Mouse (Mus musculus) layer of hippocampus, adult 2 months (tissue): Measurements from ENCODE around the gene Brpf1. TPM values are rescaled to one million over a fixed set of nuclear protein-coding genes. Genes with fewer than 3 reads are reported as not detected.

Experiments
- DNase-seq, 2 experiments: peaks; one replicate each; pipeline ENCODE4 v3.0.0; 2022; ENCODE audit warnings: low spot score in 2 of 2
- H3K27ac ChIP-seq: fragments of 200-600 bp; 2 replicates; pipeline ENCODE4 v1.8.1; 2022
- H3K4me3 ChIP-seq: fragments of 200-600 bp; 2 replicates; pipeline ENCODE4 v1.8.1; 2022; ENCODE audit warnings: mild to moderate bottlenecking
- CTCF ChIP-seq: fragments of 200-600 bp; conservative IDR thresholded peaks from 2 replicates; pipeline ENCODE4 v1.8.1; 2022; ENCODE audit warnings: antibody characterized with exemption, mild to moderate bottlenecking, moderate library complexity
- long read RNA-seq, 2 experiments: library from polyadenylated mRNA; stranded (forward); transcript quantifications; one replicate each; pipeline ENCODE4 v2.0.0; 2021; ENCODE audit warnings: borderline mapping rate in 2 of 2
- total RNA-seq, 2 experiments: library from RNA; stranded (reverse); gene quantifications; 2 replicates each; pipeline ENCODE4 v1.2.3; 2021

Gene Brpf1
- 10 to 100 TPM; 41.0 to 43.8 TPM for total RNA-seq
- long read RNA-seq, experiment 1, full-length matches to known transcripts, result 1 of 21 reads
- long read RNA-seq, experiment 1, partial matches to known transcripts, result 10 of 21 reads
- long read RNA-seq, experiment 1, other reads (novel, unspliced or antisense), result 10 of 21 reads
- long read RNA-seq, experiment 2, full-length matches to known transcripts, result 12 of 31 reads
- long read RNA-seq, experiment 2, partial matches to known transcripts, result 9 of 31 reads
- long read RNA-seq, experiment 2, other reads (novel, unspliced or antisense), result 10 of 31 reads

DNA sequence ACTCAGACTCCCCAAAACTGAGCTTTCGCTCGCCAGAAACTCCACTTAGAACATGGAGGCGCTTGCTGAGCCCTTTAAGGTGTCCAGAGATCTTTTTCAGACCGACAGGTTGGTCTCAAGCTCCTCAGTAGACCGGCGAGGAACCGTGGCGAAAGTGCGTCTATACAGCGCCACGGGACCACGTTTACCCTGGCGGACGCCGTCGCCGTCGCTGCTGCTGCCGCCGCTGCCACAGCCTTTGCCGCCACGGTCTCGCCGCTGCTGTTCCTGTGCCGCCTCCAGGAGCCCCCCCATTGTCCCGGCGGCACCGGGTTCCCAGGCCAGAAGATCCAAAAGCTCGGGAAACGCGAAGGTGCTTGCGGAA lies at the start of gene Brpf1:
Brpf1 (plus strand) TSS at position 152 of the 364 bp plus-strand sequence.
- Histone ChIP-seq H3K27ac (peak within 1 kb of the TSS; percentile 100), H3K4me3 (peak within 1 kb of the TSS; percentile 100)
- peak in 1 of 2 experiments; percentile 39 for DNase-seq
- peak; percentile 35; the same call in 1 of the 2 replicates for TF ChIP-seq CTCF

DNA sequence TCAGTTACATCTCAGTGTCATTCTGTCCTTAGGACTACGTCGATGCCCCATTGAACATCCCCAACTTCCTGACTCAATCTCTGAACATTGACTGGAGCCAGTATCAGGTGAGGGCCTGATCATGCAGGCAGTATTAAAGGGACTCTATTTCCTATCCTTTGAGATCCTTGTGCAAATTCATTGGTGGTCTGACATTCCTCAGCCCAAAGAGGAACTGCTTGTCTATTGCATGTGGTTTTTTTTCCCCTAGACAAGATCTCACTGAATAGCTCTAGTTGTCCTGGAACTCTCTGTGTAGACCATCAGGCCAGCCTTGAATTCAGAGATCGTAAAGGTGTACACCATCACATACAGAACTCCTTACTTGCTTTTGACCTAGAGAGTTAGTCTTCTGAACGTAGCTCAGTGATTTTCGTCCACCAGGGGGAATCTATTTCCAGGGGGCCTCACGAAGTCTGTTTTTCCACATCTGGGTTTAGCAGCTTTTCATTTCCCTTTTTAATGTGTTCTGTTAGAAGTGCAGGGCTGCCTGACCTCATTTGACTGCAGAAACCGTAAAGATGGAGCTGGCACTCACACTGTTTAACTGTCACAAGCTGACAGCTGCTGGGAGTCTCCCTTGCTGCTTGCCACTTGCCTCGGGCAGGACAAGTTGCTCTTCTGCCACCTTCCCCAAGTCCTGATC lies 45.6 kb upstream of the Brpf1 start:
- peak; percentile 50 for TF ChIP-seq CTCF
- no peak for DNase-seq
- Histone ChIP-seq H3K27ac (no peak overlapping the region), H3K4me3 (no peak overlapping the region)

DNA sequence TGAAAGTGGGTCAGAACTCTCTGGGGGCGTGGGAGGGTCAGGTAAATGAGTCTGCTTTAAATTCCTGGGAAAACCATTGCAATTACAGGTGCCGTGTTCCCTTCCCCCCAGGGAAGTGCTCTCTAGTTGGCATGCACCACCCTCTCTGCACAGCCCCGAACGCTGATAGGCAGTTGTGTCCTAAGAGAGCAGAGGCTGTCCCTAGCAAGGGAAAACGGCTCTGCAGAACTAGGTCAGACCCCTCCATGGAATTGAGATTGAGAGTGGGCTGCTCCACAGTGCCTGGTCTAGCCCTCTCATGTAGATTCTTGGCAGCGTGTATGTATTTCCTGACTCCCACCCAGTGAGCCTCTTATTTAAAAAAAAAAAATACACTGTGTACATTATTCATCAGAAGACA lies 43.4 kb upstream of the Brpf1 start:
- Histone ChIP-seq H3K27ac (no peak overlapping the region), H3K4me3 (no peak overlapping the region)
- DNase-seq, result no peak
- TF ChIP-seq CTCF, result no peak

DNA sequence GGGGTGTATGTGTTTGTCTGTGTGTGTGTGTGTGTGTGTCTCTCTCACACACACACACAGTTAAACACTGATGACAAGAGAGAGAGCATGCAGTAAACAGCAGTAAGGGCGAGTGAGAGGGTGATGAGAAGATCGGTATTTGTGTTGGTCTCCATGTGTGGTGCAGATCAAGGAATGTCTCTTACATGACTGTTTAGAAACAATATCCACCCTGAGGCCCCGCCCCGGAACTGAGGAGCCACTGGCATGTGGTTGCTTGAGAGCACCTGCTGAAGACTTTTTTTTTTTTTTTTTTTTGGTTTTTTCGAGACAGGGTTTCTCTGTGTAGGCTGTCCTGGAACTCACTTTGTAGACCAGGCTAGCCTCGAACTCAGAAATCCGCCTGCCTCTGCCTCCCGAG lies 42.5 kb upstream of the Brpf1 start:
- H3K27ac ChIP-seq, result no peak overlapping the region
- TF ChIP-seq CTCF, result no peak
- DNase-seq, result no peak
- no peak overlapping the region for H3K4me3 ChIP-seq

DNA sequence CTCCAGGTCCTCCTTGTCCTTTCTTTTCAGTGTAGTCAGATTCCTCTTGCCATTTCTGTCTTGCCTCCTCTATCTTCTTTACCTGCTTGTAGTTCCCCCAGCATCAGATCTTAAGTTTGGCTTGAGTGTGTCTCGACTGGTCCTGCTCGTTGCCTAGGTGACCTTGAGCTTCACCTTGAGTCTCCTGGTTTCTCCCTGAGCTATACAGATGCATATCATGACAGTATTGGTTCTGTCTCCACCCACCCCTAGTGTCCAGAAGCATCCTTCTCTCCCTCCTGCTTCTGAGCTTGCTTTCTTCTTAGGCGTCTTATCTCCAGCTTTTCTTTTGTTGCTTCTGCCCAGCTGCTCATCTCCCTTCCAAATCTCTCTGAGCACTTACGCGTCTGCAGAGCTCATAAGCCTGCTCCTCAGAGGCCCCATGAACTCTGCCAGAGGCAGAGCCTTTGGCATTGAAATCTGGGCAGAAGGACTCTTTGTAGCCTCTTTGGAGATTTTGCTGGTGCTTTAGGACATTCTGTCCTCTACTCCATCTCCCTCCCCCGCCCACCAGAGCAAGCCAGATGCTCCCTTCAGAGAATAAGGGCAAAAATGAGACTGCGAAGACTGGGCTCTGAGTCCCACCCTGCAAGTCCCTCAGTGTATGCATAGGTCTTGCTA lies 39.8 kb upstream of the Brpf1 start:
- TF ChIP-seq CTCF, result no peak

DNA sequence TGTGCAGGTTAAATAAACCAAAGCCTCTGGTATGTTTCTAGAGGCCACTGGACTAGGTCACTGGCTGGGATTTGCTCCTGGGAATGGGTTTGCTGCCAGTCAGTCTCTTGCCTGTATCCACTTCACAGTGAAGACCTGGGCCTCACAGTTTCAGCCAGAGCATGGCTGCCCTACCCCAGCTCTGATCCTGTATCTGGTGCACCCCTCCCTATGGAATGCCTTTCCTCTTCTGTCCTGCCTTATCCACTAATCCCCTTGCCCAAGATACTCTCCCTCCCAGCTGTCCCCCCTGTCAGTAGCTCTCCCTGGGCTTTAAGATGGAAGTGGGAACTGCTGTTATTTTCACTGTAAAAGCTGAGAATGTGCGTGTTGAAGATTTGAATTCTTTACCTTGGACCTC lies 38.9 kb upstream of the Brpf1 start:
- no peak overlapping the region for H3K4me3 ChIP-seq
- no peak for TF ChIP-seq CTCF
- no peak for DNase-seq
- peak overlapping the region; percentile 75; the same call in 1 of the 2 replicates for H3K27ac ChIP-seq

More for the DNA sequence above, 39.8 kb upstream of the Brpf1 start:
- H3K27ac ChIP-seq, result peak overlapping the region; percentile 36
- DNase-seq, result no peak
- H3K4me3 ChIP-seq, result no peak overlapping the region

DNA sequence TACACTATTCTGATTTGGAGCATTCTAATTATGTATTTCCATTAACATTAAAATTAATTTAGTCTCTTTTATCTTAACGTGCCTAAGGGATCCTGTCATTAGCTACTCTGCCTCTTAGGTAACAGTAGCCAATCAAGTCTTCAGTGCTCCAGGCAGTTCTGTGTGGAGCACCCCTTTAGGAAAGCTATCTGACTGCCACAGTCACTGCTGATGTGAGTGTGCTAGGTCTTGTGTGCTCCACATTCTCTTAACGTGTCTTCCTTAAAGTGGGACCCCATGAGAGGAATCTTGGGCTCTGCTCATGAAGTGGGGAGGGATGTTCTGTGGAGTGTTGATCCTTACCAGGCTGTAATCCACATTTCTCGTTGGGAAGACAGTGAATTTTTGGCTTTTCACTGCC lies 34.6 kb upstream of the Brpf1 start:
- DNase-seq, result no peak
- no peak for TF ChIP-seq CTCF
- no peak overlapping the region for H3K4me3 ChIP-seq

DNA sequence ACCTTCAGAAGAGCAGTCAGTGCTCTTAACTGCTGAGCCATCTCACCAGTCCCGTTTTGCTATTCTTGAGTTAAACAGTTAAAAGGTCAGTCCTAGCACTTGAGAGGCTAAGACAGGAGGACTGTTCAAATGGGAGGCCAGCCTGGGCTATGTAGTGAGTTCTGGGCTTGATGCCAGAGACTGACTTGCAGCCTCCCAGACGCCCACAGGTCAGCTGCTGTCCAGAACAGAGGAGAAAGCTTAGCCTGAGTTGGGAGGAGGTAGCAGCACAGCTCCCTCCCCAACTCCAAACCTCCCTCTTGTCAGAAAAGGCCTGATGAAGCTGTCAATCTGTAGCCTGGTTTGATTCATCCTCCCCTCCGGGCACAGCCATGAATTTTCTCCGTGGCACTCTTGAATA lies 30.1 kb upstream of the Brpf1 start:
- Histone ChIP-seq H3K27ac (peak overlapping the region; percentile 68), H3K4me3 (no peak overlapping the region)
- no peak for TF ChIP-seq CTCF
- peak; percentile 20 to 40 for DNase-seq

More for the DNA sequence above, 34.6 kb upstream of the Brpf1 start:
- H3K27ac ChIP-seq, result no peak overlapping the region

DNA sequence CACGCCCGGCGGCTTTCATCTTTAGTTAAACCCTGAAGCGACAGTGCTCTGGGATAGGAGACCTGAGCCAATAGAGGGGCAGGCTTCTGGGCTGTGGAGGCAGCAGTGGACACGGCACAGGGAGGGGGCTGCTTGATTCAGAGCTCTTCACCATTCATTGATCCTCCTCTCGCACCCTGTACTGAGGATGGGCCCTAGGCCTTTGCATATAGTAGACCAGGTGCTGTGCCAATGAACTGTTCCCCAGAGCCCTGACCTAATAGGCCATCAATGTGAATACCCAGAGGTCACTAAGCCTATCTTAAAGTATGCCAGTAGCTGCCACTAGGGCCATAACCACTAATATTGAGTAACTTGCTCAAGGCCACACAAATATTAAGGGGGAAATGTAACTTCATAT lies 25.3 kb upstream of the Brpf1 start:
- no peak for DNase-seq
- H3K4me3 ChIP-seq, result no peak overlapping the region
- TF ChIP-seq CTCF, result no peak; the same call in 1 of the 2 replicates

DNA sequence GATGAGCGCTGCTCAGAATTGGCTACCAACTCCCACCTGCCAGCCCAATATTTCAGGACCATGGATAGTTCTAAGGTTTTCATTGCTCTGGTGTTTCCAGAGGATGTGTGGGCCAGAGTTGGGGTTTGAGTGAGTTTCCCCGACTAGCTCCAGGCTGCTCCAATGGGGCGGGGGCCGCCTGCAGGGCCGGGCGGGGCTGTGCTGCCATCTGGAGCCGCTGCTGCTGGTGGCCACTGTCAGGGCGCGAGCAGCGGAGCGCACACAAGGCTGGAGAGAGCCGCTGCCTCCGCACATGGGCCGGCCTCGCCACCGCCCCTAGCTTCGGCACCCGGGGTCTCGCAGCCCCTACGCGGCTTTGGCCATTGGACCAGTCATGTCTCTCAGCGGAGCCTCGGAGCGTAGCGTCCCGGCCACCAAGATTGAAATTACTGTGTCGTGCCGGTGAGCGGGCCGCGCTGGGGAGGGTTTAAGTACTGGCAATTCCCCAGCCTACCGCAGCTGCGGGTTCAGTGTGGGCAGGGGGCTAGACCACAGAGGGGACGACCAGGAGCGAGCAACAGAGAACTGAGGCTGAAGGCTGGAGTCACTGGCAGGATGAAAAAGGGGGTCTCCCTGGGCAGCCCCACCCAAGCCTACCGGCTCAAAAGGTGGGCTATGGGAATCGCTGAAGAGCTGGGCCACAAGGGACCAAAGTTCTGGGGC lies 24.7 kb upstream of the Brpf1 start, which contains the start of gene Cpne9:
Cpne9 (plus strand) TSS at position 207 of the 702 bp plus-strand sequence.
- no peak within 1 kb of the TSS for H3K27ac ChIP-seq
- no peak for DNase-seq

More for the DNA sequence above, 25.3 kb upstream of the Brpf1 start:
- H3K27ac ChIP-seq, result no peak overlapping the region

DNA sequence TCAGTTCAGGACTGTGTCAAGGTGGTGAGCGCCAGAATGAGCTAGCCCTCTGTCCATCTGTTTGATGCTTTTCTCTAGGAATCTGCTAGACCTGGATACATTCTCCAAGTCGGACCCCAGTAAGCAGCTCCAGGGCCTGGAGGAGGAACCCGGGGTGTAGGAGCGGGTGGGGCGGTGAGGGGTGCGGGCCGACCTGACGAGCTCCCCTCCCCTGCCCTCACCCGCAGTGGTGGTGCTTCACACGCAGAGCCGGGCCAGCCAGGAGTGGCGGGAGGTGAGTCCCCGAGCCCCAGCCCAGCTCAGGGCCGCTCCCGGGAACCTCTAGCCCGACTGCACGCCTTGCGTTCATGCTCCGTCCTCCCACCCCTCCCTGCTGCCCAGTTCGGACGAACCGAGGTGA lies 24.0 kb upstream of the Brpf1 start:
- no peak for TF ChIP-seq CTCF
- Histone ChIP-seq H3K27ac (no peak overlapping the region), H3K4me3 (peak overlapping the region; percentile 46)
- no peak for DNase-seq

More for the DNA sequence above, 24.7 kb upstream of the Brpf1 start, which contains the start of gene Cpne9:
- H3K4me3 ChIP-seq, result peak within 1 kb of the TSS; percentile 46
- peak; percentile 23 for TF ChIP-seq CTCF

DNA sequence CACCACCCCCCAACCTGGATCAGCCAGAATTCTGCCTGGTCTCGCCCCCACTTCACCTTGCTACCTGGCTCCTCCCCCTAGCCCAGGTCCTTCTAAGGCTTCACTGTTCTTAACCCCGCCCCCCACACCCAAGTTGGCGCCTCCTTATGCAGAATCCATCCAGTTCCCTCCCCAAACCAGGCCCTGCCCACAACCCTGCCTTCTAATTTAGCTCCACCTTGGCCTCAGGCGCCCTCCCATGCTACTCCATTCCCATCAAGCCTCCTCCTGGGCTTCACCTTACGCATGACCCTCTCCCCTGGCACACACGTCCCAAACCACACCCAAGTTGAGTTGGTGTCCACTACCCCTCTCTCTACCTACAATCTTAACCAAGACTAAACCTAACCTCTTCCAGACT lies 23.4 kb upstream of the Brpf1 start:
- Histone ChIP-seq H3K4me3 (no peak overlapping the region), H3K27ac (no peak overlapping the region)
- no peak for DNase-seq
- TF ChIP-seq CTCF, result no peak

DNA sequence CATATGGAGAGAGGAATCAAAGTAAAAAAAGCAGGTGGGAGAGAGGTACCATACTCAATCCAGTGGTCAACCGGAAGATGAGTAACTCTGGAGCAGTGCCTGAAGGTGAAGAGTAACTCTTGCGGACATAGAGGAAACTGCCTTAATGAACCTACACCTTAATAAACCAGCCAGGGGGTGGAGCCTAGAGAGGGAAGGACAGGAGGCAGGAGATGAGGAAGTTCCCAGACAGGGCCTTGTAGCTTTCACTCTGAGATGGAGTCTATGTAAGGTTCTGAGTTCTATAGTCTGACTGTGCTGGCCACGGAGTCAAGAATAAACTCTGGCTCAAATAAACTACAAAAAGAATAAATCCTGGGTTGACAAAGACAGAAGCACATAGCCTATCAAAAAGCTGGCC lies 22.0 kb upstream of the Brpf1 start:
- no peak for TF ChIP-seq CTCF
- DNase-seq, result no peak
- Histone ChIP-seq H3K27ac (no peak overlapping the region), H3K4me3 (no peak overlapping the region)
